8 mouse cellular contexts compared by ENCODE assay signal in genomic region chr5:137029643-137030415, GRCm38 (mm10). TPM values are rescaled to one million over a fixed set of nuclear protein-coding genes. Genes with fewer than 3 reads are reported as not detected.
DNase-seq lines count a peak whose midpoint lies in the region; ATAC-seq lines count a peak whose summit lies in the region.

No protein-coding gene starts in this region.

- H3K4me1 ChIP-seq in intestine, embryonic 15.5 days (replicated peaks): peaks cover 34% of the 10 kb centered on the region

- under 1% methylated on average over 52 of the region's 52 CpGs for WGBS in intestine, embryonic 15.5 days

- no peaks in the 10 kb centered on the region for H3K36me3 ChIP-seq in intestine, embryonic 15.5 days

- peak overlapping the region; percentile 71 for H3K4me2 ChIP-seq in intestine, embryonic 15.5 days (replicated peaks)

- peaks cover 69% of the 10 kb centered on the region for H3K27me3 ChIP-seq in intestine, embryonic 15.5 days (replicated peaks)

- no peaks in the 10 kb centered on the region for H3K9me3 ChIP-seq in intestine, embryonic 15.5 days

- ATAC-seq in intestine, embryonic 15.5 days: peak; percentile 75
- ATAC-seq in megakaryocyte-erythroid progenitor cell, adult 5-6 weeks (replicated peaks; ENCODE audit: low FRiP score, low TSS enrichment, poor library complexity, severe bottlenecking): peak; percentile 75

- intact Hi-C loops in gastrocnemius, postnatal 36 days (cut with DNase I): loop anchor here (5.0 kb wide), 1 partner anchor 32 kb away; no protein-coding TSS in a partner anchor
- intact Hi-C loops in left cerebral cortex, postnatal 14 days (cut with DNase I): loop anchor here (5.0 kb wide), 1 partner anchor 257 kb away; the partner anchor contains the start of gene Ache

- peak; percentile 92 for DNase-seq in adrenal gland, adult 8-10 months
- peak; percentile 96 for DNase-seq in embryo, embryonic 11.5 days (ENCODE audit: low read depth, low spot score)
- peak; percentile 91 to 92 for DNase-seq in gastrocnemius, postnatal 36 days
- peak; percentile 96 to 97 for DNase-seq in left cerebral cortex, postnatal 14 days (ENCODE audit: low spot score in 2 of 2)
- peak; percentile 95 for DNase-seq in right cerebral cortex, postnatal 14 days
- peak; percentile 96 for DNase-seq in urinary bladder, postnatal 25 days (ENCODE audit: low spot score)

- no peak overlapping the region for H3K27ac ChIP-seq in intestine, embryonic 15.5 days

- no peak overlapping the region; the same call in 1 of the 2 replicates for H3K9ac ChIP-seq in intestine, embryonic 15.5 days

- H3K4me3 ChIP-seq in intestine, embryonic 15.5 days (replicated peaks): peak overlapping the region; percentile 30

RNA-seq across cellular contexts. Expression of gene Vgf, which starts 3.6 kb away (rescaled TPM):
- total RNA-seq in adrenal gland, adult 8-10 months (2022): 10 to 100 TPM in 2 of 4 experiments, 1 to 10 TPM in 2; 4.4 to 20.9 (median 9.9) TPM
- not detected for total RNA-seq in gastrocnemius, postnatal 36 days (2021)
- polyA plus RNA-seq in intestine, embryonic 15.5 days (2015; fragmentation: Nextera tagmentation; extraction: Ambion mirVana): 0.66 and 0.85 TPM in 2 replicates
- total RNA-seq in left cerebral cortex, postnatal 14 days (2021): 100 to 1,000 TPM; 278 to 317 TPM
- total RNA-seq in megakaryocyte-erythroid progenitor cell, adult 5-6 weeks (2014; fragmentation: Nextera tagmentation): not detected in 2 replicates
- 0.27 and 0.47 TPM in 2 replicates for total RNA-seq in megakaryocyte-erythroid progenitor cell, adult 5-6 weeks (2017)

RNA-seq across cellular contexts. Expression of gene Ap1s1, which starts 16.1 kb away (rescaled TPM):
- total RNA-seq in adrenal gland, adult 8-10 months (2022): 100 to 1,000 TPM; 104 to 120 (median 106) TPM
- total RNA-seq in gastrocnemius, postnatal 36 days (2021): 10 to 100 TPM; 14.6 to 16.8 TPM
- polyA plus RNA-seq in intestine, embryonic 15.5 days (2015; fragmentation: Nextera tagmentation; extraction: Ambion mirVana): 230 and 242 TPM in 2 replicates
- 100 to 1,000 TPM; 235 to 257 TPM for total RNA-seq in left cerebral cortex, postnatal 14 days (2021)
- total RNA-seq in megakaryocyte-erythroid progenitor cell, adult 5-6 weeks (2014; fragmentation: Nextera tagmentation): 52.2 and 78.7 TPM in 2 replicates
- total RNA-seq in megakaryocyte-erythroid progenitor cell, adult 5-6 weeks (2017): 46.5 and 50.2 TPM in 2 replicates

RNA-seq across cellular contexts. Expression of gene Znhit1, which starts 42.0 kb away (rescaled TPM):
- total RNA-seq in adrenal gland, adult 8-10 months (2022): 10 to 100 TPM; 77.8 to 96.8 (median 83.5) TPM
- total RNA-seq in gastrocnemius, postnatal 36 days (2021): 10 to 100 TPM; 58.3 to 63.2 TPM
- 99.9 and 111 TPM in 2 replicates for polyA plus RNA-seq in intestine, embryonic 15.5 days (2015; fragmentation: Nextera tagmentation; extraction: Ambion mirVana)
- total RNA-seq in left cerebral cortex, postnatal 14 days (2021): 10 to 100 TPM; 79.0 to 82.7 TPM
- 67.3 and 75.0 TPM in 2 replicates for total RNA-seq in megakaryocyte-erythroid progenitor cell, adult 5-6 weeks (2014; fragmentation: Nextera tagmentation)
- total RNA-seq in megakaryocyte-erythroid progenitor cell, adult 5-6 weeks (2017): 18.8 and 21.6 TPM in 2 replicates

RNA-seq across cellular contexts. Expression of gene Serpine1, which starts 42.2 kb away (rescaled TPM):
- total RNA-seq in adrenal gland, adult 8-10 months (2022): 1 to 10 TPM; 2.7 to 9.5 (median 6.5) TPM
- 1 to 10 TPM; 2.8 to 7.5 TPM for total RNA-seq in gastrocnemius, postnatal 36 days (2021)
- 0.34 and 0.42 TPM in 2 replicates for polyA plus RNA-seq in intestine, embryonic 15.5 days (2015; fragmentation: Nextera tagmentation; extraction: Ambion mirVana)
- 1 to 10 TPM in 1 of 2 experiments, under 1 TPM in 1; 0.76 to 1.3 TPM for total RNA-seq in left cerebral cortex, postnatal 14 days (2021)
- total RNA-seq in megakaryocyte-erythroid progenitor cell, adult 5-6 weeks (2014; fragmentation: Nextera tagmentation): 0.72 TPM in 1 of 2 replicates, not detected in the other
- total RNA-seq in megakaryocyte-erythroid progenitor cell, adult 5-6 weeks (2017): 0.94 TPM in 1 of 2 replicates, not detected in the other

RNA-seq across cellular contexts. Expression of gene Plod3, which starts 43.0 kb away (rescaled TPM):
- 10 to 100 TPM; 68.6 to 74.5 (median 72.1) TPM for total RNA-seq in adrenal gland, adult 8-10 months (2022)
- 10 to 100 TPM; 19.5 to 22.2 TPM for total RNA-seq in gastrocnemius, postnatal 36 days (2021)
- polyA plus RNA-seq in intestine, embryonic 15.5 days (2015; fragmentation: Nextera tagmentation; extraction: Ambion mirVana): 41.1 and 42.8 TPM in 2 replicates
- 10 to 100 TPM; 32.2 to 36.5 TPM for total RNA-seq in left cerebral cortex, postnatal 14 days (2021)
- total RNA-seq in megakaryocyte-erythroid progenitor cell, adult 5-6 weeks (2014; fragmentation: Nextera tagmentation): 19.8 and 22.1 TPM in 2 replicates
- total RNA-seq in megakaryocyte-erythroid progenitor cell, adult 5-6 weeks (2017): 19.0 and 22.1 TPM in 2 replicates

Comparison
In these comparisons a context has a peak if more than half of its experiments do, and no peak if none do; other contexts are left out.
1. RNA of gene Vgf, which starts 3.6 kb away (total RNA-seq): 278 to 317 TPM in left cerebral cortex, postnatal 14 days; 4.4 to 20.9 TPM in adrenal gland, adult 8-10 months, 0.27 to 0.47 TPM in megakaryocyte-erythroid progenitor cell, adult 5-6 weeks and not detected in gastrocnemius, postnatal 36 days; every median in the first group is over 10 times any median in the second.
2. Peak in every context shown above with its lines, with median percentiles within 50 percentile points of each other: DNase-seq.